Mouse (Mus musculus) midbrain, embryonic 12.5 days (tissue): ENCODE measurements around the gene Cisd2. TPM values are rescaled to one million over a fixed set of nuclear protein-coding genes. Genes with fewer than 3 reads are reported as not detected.

Source experiments
- polyA plus RNA-seq: library from polyadenylated mRNA; unstranded; fragments of >200 nt; fragmentation: Nextera tagmentation; extraction: Ambion mirVana; gene quantifications from 2 replicates; pipeline ENCODE4 v1.2.1, GENCODE M21; 2016

Gene Cisd2
- polyA plus RNA-seq, 1 experiment from 2014 or later: 93.1 TPM

Other genes starting within 250 kb of the Cisd2 start
- 33.9 and 35.4 TPM in 2 replicates for gene Cenpe, start 211.4 kb downstream of the Cisd2 start, polyA plus RNA-seq
- 5.4 and 6.3 TPM in 2 replicates for gene Bdh2, start 142.7 kb downstream of the Cisd2 start, polyA plus RNA-seq
- gene Slc9b2, start 116.2 kb downstream of the Cisd2 start, polyA plus RNA-seq: 0.98 and 1.3 TPM in 2 replicates
- gene Slc9b1, start 75.9 kb downstream of the Cisd2 start, polyA plus RNA-seq: 0.22 TPM in 1 of 2 replicates, not detected in the other
- gene Ube2d3, start 14.2 kb upstream of the Cisd2 start, polyA plus RNA-seq: 497 and 504 TPM in 2 replicates
- 4.2 and 6.1 TPM in 2 replicates for gene Manba, start 61.7 kb upstream of the Cisd2 start, polyA plus RNA-seq